Mouse (Mus musculus): ENCODE data around the gene Tmem108.

DNA sequence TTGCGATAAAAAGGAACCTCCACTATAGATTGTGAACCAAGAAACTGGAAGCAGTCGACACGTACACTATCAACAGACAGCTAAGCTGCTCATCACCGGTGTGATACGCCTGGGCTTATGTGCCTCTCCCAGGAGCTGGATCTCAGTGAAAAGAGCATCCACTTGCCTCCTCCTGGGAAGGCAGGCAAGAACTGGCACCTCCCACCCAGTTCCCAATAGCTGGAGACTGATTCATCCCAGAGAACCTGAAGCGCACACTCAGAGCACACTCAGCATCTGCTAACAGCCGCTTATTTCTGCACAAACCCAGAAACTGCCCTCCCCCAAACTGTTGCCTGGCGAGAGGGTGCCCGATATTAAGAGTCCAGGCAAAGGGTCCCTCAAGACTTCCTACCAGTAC, 69.8 kb downstream of the Tmem108 start:
- no peak for TF ChIP-seq CTCF (conservative IDR thresholded peaks at IDR 0.05; ENCODE audit: low read length)
- no peak for TF ChIP-seq POU5F1 (IDR thresholded peaks at IDR 0.05; ENCODE audit: borderline replicate concordance, low read length)
